8 mouse cellular contexts compared by ENCODE assay signal in the genomic region with DNA sequence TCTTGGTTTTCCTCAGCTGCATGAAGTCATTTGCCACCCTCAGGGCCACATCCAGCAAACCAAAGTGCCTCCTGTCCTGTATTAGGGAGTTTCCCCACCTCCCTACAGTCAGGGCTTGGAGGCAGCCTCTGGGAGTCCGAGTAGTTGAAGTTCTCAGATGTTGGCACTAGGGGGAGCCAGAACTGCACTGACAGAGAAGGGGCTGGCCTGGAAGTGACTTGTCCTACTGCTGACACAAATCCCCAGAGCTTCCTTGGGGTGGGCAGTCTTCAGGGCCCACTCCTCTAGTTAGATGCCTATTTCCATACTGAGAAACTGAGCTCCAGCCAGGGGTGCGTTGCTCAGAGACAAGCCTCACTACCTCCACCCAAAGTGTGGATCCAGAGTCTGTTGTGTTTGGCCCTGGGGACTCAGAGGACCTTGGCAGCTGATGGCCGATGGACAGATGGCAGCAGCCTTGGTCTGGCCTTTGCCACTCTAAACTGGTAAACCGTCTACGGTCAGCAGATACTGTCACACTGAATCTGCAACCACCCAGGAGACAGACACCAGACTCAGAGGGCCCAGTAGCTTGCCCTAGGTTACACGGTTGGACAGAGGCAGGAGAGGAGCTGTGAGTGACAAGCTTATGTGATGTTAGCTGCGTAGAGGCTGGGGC. TPM values are rescaled to one million over a fixed set of nuclear protein-coding genes. Genes with fewer than 3 reads are reported as not detected.
A peak's percentile ranks its signal among the peaks of the same experiment; 100 is the strongest.
DNase-seq lines count a peak whose midpoint lies in the region; ATAC-seq and TF ChIP-seq lines count a peak whose summit lies in the region.

No protein-coding gene starts in this region.

- peaks cover 3% of the 10 kb centered on the region for H3K36me3 ChIP-seq in G1E (replicated peaks)
- no peaks in the 10 kb centered on the region for H3K36me3 ChIP-seq in forebrain, embryonic 11.5 days (ENCODE audit: control insufficient read depth, insufficient read depth, low read length)
- peaks cover 46% of the 10 kb centered on the region for H3K36me3 ChIP-seq in heart, postnatal 0 days (replicated peaks; ENCODE audit: control insufficient read depth, insufficient read depth, low read length)
- H3K36me3 ChIP-seq in liver, embryonic 16.5 days (ENCODE audit: control insufficient read depth, insufficient read depth), result no peaks in the 10 kb centered on the region

- no peak overlapping the region for H3K9ac ChIP-seq in forebrain, embryonic 11.5 days (ENCODE audit: low read length)
- no peak overlapping the region for H3K9ac ChIP-seq in heart, postnatal 0 days (replicated peaks; ENCODE audit: low read depth, low read length)
- no peak overlapping the region for H3K9ac ChIP-seq in liver, embryonic 16.5 days (ENCODE audit: low read depth, low read length)

- no peaks in the 10 kb centered on the region for H3K9me3 ChIP-seq in G1E (replicated peaks)
- no peaks in the 10 kb centered on the region for H3K9me3 ChIP-seq in forebrain, embryonic 11.5 days (ENCODE audit: control insufficient read depth, low read length)
- no peaks in the 10 kb centered on the region for H3K9me3 ChIP-seq in heart, postnatal 0 days (replicated peaks; ENCODE audit: control insufficient read depth, low read length)
- no peaks in the 10 kb centered on the region for H3K9me3 ChIP-seq in liver, embryonic 16.5 days (replicated peaks; ENCODE audit: control insufficient read depth, low read length)

- TF ChIP-seq CTCF in G1E (IDR thresholded peaks at IDR 0.05; ENCODE audit: low read depth, low read length), result peak; percentile 85
- TF ChIP-seq CTCF in heart, postnatal 0 days (IDR thresholded peaks at IDR 0.05; ENCODE audit: low read depth), result peak; percentile 86

- H3K4me3 ChIP-seq in G1E (ENCODE audit: low read depth, low read length), result no peak overlapping the region
- no peak overlapping the region for H3K4me3 ChIP-seq in brown adipose tissue, adult 24 weeks (ENCODE audit: insufficient read depth, low read depth, low read length)
- H3K4me3 ChIP-seq in forebrain, embryonic 11.5 days (ENCODE audit: low read depth, low read length), result no peak overlapping the region
- H3K4me3 ChIP-seq in heart, postnatal 0 days (ENCODE audit: low read depth, low read length), result no peak overlapping the region
- no peak overlapping the region for H3K4me3 ChIP-seq in liver, embryonic 16.5 days (ENCODE audit: low read depth, low read length)

- WGBS in forebrain, embryonic 11.5 days, result 60% methylated on average over 7 of the region's 7 CpGs
- WGBS in heart, postnatal 0 days, result 43% methylated on average over 7 of the region's 7 CpGs
- WGBS in liver, embryonic 16.5 days (ENCODE audit: insufficient replicate concordance), result 41% methylated on average over 7 of the region's 7 CpGs

- H3K4me2 ChIP-seq in forebrain, embryonic 11.5 days (ENCODE audit: low read depth, low read length, severe bottlenecking), result no peak overlapping the region
- no peak overlapping the region for H3K4me2 ChIP-seq in heart, postnatal 0 days (ENCODE audit: low read depth, low read length)
- no peak overlapping the region for H3K4me2 ChIP-seq in liver, embryonic 16.5 days (ENCODE audit: low read depth, low read length)

- ATAC-seq in G1E (ENCODE audit: extremely low read depth, insufficient number of reproducible peaks, low FRiP score, poor library complexity, severe bottlenecking), result no peak
- ATAC-seq in forebrain, embryonic 11.5 days (replicated peaks; ENCODE audit: low FRiP score), result no peak; the same call in 1 of the 2 replicates
- peak; percentile 30 for ATAC-seq in heart, postnatal 0 days (ENCODE audit: insufficient read depth, low read depth)
- peak; percentile 70 for ATAC-seq in liver, embryonic 16.5 days (ENCODE audit: low read depth)

- peaks cover 16% of the 10 kb centered on the region for H3K27me3 ChIP-seq in G1E (ENCODE audit: insufficient read depth, low read length)
- no peaks in the 10 kb centered on the region for H3K27me3 ChIP-seq in forebrain, embryonic 11.5 days (ENCODE audit: control insufficient read depth, insufficient read depth, low read length)
- H3K27me3 ChIP-seq in heart, postnatal 0 days (ENCODE audit: control insufficient read depth, insufficient read depth, low read length), result no peaks in the 10 kb centered on the region
- H3K27me3 ChIP-seq in liver, embryonic 16.5 days (ENCODE audit: control insufficient read depth, insufficient read depth, low read depth, low read length), result no peaks in the 10 kb centered on the region

- H3K27ac ChIP-seq in brown adipose tissue, adult 24 weeks (replicated peaks; ENCODE audit: low read depth, low read length), result peak overlapping the region; percentile 39
- no peak overlapping the region for H3K27ac ChIP-seq in forebrain, embryonic 11.5 days (ENCODE audit: low read depth, low read length)
- peak overlapping the region; percentile 58 for H3K27ac ChIP-seq in heart, postnatal 0 days (ENCODE audit: low read depth)
- no peak overlapping the region for H3K27ac ChIP-seq in liver, embryonic 16.5 days (ENCODE audit: low read length)

- no peak for TF ChIP-seq EP300 in heart, postnatal 0 days (IDR thresholded peaks at IDR 0.05; ENCODE audit: low read depth)

- DNase-seq in G1E (ENCODE audit: low spot score), result peak; percentile 82
- DNase-seq in forebrain, embryonic 11.5 days (ENCODE audit: low spot score), result peak; percentile 87
- peak; percentile 80 for DNase-seq in heart, postnatal 0 days (ENCODE audit: low spot score)
- peak; percentile 82 to 85 for DNase-seq in kidney, postnatal 25 days
- DNase-seq in ovary, postnatal 14 days (ENCODE audit: low spot score), result peak; percentile 80
- DNase-seq in thymus, postnatal 10 days (ENCODE audit: low spot score in 2 of 2), result peak; percentile 64 to 84

- H3K4me1 ChIP-seq in G1E (ENCODE audit: insufficient read depth, low read depth, low read length), result peaks cover 47% of the 10 kb centered on the region
- peaks cover 27% of the 10 kb centered on the region for H3K4me1 ChIP-seq in brown adipose tissue, adult 24 weeks (ENCODE audit: control insufficient read depth, insufficient read depth, insufficient read length, low read length)
- peaks cover 13% of the 10 kb centered on the region for H3K4me1 ChIP-seq in forebrain, embryonic 11.5 days (replicated peaks; ENCODE audit: control insufficient read depth, insufficient read depth, low read length)
- H3K4me1 ChIP-seq in heart, postnatal 0 days (ENCODE audit: control insufficient read depth, insufficient read depth), result peaks cover 23% of the 10 kb centered on the region
- no peaks in the 10 kb centered on the region for H3K4me1 ChIP-seq in liver, embryonic 16.5 days (ENCODE audit: control insufficient read depth, low read depth, low read length)

RNA-seq across cellular contexts. Expression of a gene that starts 10.3 kb away (rescaled TPM):
- total RNA-seq in G1E (2014; fragmentation: Nextera tagmentation), result not detected in 2 replicates
- total RNA-seq in G1E (2017), result 0.44 and 0.58 TPM in 2 replicates
- polyA plus RNA-seq in G1E (2012), result 0.42 and 0.56 TPM in 2 replicates
- 87.5 and 109 TPM in 2 replicates for polyA plus RNA-seq in brown adipose tissue, adult 24 weeks (2012; ENCODE audit: insufficient read depth, insufficient read length, missing spikeins)
- 18.9 and 20.6 TPM in 2 replicates for polyA plus RNA-seq in forebrain, embryonic 11.5 days (2014; fragmentation: Nextera tagmentation; extraction: Ambion mirVana)
- 544 and 572 TPM in 2 replicates for total RNA-seq in heart, postnatal 0 days (2014; rRNA removed; ENCODE audit: low replicate concordance)
- 721 and 737 TPM in 2 replicates for polyA plus RNA-seq in heart, postnatal 0 days (2015; fragmentation: Nextera tagmentation; extraction: Ambion mirVana)
- 3.4 and 7.9 TPM in 2 replicates for polyA plus RNA-seq in liver, embryonic 16.5 days (2015; fragmentation: Nextera tagmentation; extraction: Ambion mirVana)

RNA-seq across cellular contexts. Expression of a gene that starts 14.5 kb away (rescaled TPM):
- total RNA-seq in G1E (2014; fragmentation: Nextera tagmentation) (4.4 and 6.4 TPM in 2 replicates), G1E (2017) (0.76 and 0.93 TPM in 2 replicates)
- 5.3 and 6.3 TPM in 2 replicates for polyA plus RNA-seq in G1E (2012)
- polyA plus RNA-seq in brown adipose tissue, adult 24 weeks (2012; ENCODE audit: insufficient read depth, insufficient read length, missing spikeins), result 22.4 and 28.7 TPM in 2 replicates
- 25.5 and 25.9 TPM in 2 replicates for polyA plus RNA-seq in forebrain, embryonic 11.5 days (2014; fragmentation: Nextera tagmentation; extraction: Ambion mirVana)
- 123 and 148 TPM in 2 replicates for total RNA-seq in heart, postnatal 0 days (2014; rRNA removed; ENCODE audit: low replicate concordance)
- polyA plus RNA-seq in heart, postnatal 0 days (2015; fragmentation: Nextera tagmentation; extraction: Ambion mirVana), result 133 and 137 TPM in 2 replicates
- 25.9 and 29.3 TPM in 2 replicates for polyA plus RNA-seq in liver, embryonic 16.5 days (2015; fragmentation: Nextera tagmentation; extraction: Ambion mirVana)

RNA-seq across cellular contexts. Expression of a gene that starts 32.4 kb away (rescaled TPM):
- total RNA-seq in G1E (2014; fragmentation: Nextera tagmentation) (18.3 and 20.2 TPM in 2 replicates), G1E (2017) (16.8 and 19.8 TPM in 2 replicates)
- polyA plus RNA-seq in G1E (2012), result 36.6 and 39.2 TPM in 2 replicates
- 79.5 and 87.3 TPM in 2 replicates for polyA plus RNA-seq in brown adipose tissue, adult 24 weeks (2012; ENCODE audit: insufficient read depth, insufficient read length, missing spikeins)
- 4.7 and 5.1 TPM in 2 replicates for polyA plus RNA-seq in forebrain, embryonic 11.5 days (2014; fragmentation: Nextera tagmentation; extraction: Ambion mirVana)
- total RNA-seq in heart, postnatal 0 days (2014; rRNA removed; ENCODE audit: low replicate concordance), result 102 and 117 TPM in 2 replicates
- polyA plus RNA-seq in heart, postnatal 0 days (2015; fragmentation: Nextera tagmentation; extraction: Ambion mirVana), result 44.1 and 44.3 TPM in 2 replicates
- polyA plus RNA-seq in liver, embryonic 16.5 days (2015; fragmentation: Nextera tagmentation; extraction: Ambion mirVana), result 12.0 and 12.8 TPM in 2 replicates

RNA-seq across cellular contexts. Expression of a gene that starts 45.0 kb away (rescaled TPM):
- 15.4 and 25.2 TPM in 2 replicates for total RNA-seq in G1E (2014; fragmentation: Nextera tagmentation)
- total RNA-seq in G1E (2017), result 6.7 and 8.1 TPM in 2 replicates
- 20.8 and 24.4 TPM in 2 replicates for polyA plus RNA-seq in G1E (2012)
- polyA plus RNA-seq in brown adipose tissue, adult 24 weeks (2012; ENCODE audit: insufficient read depth, insufficient read length, missing spikeins), result 2.4 and 3.0 TPM in 2 replicates
- 15.4 and 16.7 TPM in 2 replicates for polyA plus RNA-seq in forebrain, embryonic 11.5 days (2014; fragmentation: Nextera tagmentation; extraction: Ambion mirVana)
- total RNA-seq in heart, postnatal 0 days (2014; rRNA removed; ENCODE audit: low replicate concordance), result 25.7 and 28.0 TPM in 2 replicates
- 25.5 and 27.0 TPM in 2 replicates for polyA plus RNA-seq in heart, postnatal 0 days (2015; fragmentation: Nextera tagmentation; extraction: Ambion mirVana)
- polyA plus RNA-seq in liver, embryonic 16.5 days (2015; fragmentation: Nextera tagmentation; extraction: Ambion mirVana), result 6.0 and 7.4 TPM in 2 replicates

RNA-seq across cellular contexts. Expression of a gene that starts 56.4 kb away (rescaled TPM):
- total RNA-seq in G1E (2014; fragmentation: Nextera tagmentation) (not detected in 2 replicates), G1E (2017) (0.11 TPM in 1 of 2 replicates, not detected in the other)
- polyA plus RNA-seq in G1E (2012), result not detected in 2 replicates
- not detected in 2 replicates for polyA plus RNA-seq in brown adipose tissue, adult 24 weeks (2012; ENCODE audit: insufficient read depth, insufficient read length, missing spikeins)
- polyA plus RNA-seq in forebrain, embryonic 11.5 days (2014; fragmentation: Nextera tagmentation; extraction: Ambion mirVana), result 0.35 TPM in 1 of 2 replicates, not detected in the other
- not detected in 2 replicates for total RNA-seq in heart, postnatal 0 days (2014; rRNA removed; ENCODE audit: low replicate concordance)
- not detected in 2 replicates for polyA plus RNA-seq in heart, postnatal 0 days (2015; fragmentation: Nextera tagmentation; extraction: Ambion mirVana)
- 0.06 TPM in 1 of 2 replicates, not detected in the other for polyA plus RNA-seq in liver, embryonic 16.5 days (2015; fragmentation: Nextera tagmentation; extraction: Ambion mirVana)

Comparison
In these comparisons a context has a peak if more than half of its experiments do, and no peak if none do; other contexts are left out.
1. ATAC-seq: peak in heart, postnatal 0 days (single experiment) and liver, embryonic 16.5 days (single experiment); none in G1E (single experiment) and forebrain, embryonic 11.5 days (single experiment).
2. H3K27ac ChIP-seq: peak in brown adipose tissue, adult 24 weeks (single experiment) and heart, postnatal 0 days (single experiment); none in forebrain, embryonic 11.5 days (single experiment) and liver, embryonic 16.5 days (single experiment).
3. Peak in every context shown above with its lines, with median percentiles within 50 percentile points of each other: DNase-seq.